Mouse (Mus musculus) kidney, adult 8-10 months (tissue): ENCODE data around the gene Igsf3.

Experiments
- DNase-seq, 2 experiments: peaks; one replicate each; pipeline ENCODE4 v3.0.0; 2022

Gene Igsf3

DNA sequence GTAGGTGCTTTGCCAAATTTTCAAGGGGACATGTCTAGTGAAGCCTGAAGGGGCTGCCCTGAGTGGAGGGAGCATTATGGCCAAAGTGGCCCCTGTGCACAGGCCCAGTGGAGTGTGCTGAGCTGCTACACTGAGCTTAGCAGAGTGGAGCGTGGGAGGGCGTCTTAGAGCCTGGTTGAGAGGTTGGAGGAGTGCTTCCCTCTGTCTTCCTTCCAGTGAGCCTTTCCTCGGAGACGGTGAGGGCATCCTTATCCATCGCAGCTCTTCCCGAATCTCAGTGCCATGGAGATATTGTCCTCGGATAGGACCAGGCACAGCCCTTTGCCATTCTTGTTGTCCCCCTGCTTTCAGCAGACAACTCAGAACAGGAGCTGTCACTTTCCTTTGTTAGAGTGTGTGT lies 84.2 kb downstream of the Igsf3 start:
- DNase-seq: no peak

DNA sequence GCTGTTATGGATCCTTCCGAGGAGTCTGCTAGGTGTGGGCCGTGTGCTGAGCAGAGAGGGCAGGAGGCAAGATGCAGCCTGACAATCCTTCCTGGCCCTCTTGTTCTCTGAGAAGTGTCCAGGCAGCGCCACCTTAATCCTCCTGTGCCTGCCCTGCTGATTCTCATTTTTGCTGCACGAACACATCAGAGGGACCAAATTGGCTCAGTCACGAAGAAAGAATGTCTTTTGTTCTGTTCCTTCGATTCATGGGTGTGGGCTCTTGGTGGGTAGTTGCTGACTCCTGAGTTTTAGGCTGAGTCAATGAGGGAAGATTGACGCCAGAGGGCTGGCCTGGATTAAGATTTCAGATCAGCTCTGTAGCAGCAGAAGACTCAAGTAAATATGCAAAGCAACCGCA lies 84.9 kb downstream of the Igsf3 start:
- no peak for DNase-seq

- peak; percentile 43 to 78 for DNase-seq
Observed at GRCm38 (mm10) chr3:101462294-101462693, 85.4 kb downstream of the Igsf3 start.

DNA sequence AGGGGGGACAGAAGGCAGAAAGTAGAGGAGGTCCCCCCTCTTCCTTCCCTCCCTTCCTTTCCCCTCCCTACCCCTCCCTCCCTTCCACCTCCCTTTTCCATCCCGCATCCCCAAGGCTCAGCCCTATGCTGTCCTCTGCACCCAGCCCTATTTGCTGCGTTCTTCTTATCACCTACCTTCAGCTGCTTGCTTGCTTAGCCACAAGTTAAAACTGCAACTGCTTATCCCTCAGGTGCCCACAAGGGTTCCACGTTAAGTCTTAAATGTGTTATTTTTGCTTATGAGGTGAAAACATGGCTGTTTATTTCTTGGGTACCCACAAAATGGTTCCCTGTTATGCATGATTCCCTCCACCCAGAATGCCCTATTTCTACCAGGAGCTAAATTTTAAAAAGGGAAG lies 86.6 kb downstream of the Igsf3 start:
- DNase-seq: no peak

GRCm38 (mm10) chr3:101469675-101470074 lies 92.8 kb downstream of the Igsf3 start:
- DNase-seq: no peak

DNA sequence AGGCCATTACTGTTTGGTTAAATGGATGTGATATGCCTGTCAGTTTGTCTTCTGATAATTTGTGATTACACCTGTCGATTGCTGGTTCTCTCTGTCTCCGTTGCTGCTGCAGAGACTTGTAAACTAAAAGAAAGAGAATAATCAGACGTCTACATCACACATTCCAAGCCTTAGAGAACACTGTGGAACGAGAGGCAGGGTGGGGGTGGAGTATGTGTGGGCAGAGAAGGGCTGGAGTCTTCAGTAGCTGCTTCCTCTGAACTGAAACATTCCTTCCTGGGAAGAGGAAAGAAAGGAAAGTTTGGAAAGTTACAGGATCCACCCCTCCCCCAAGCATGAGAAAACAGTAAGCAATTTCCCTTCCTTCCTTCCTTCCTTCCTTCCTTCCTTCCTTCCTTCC lies 95.0 kb downstream of the Igsf3 start:
- no peak for DNase-seq

GRCm38 (mm10) chr3:101481951-101482350 lies 105.1 kb downstream of the Igsf3 start:
- DNase-seq: no peak

- no peak for DNase-seq
Observed at GRCm38 (mm10) chr3:101483256-101483983, 106.5 kb downstream of the Igsf3 start.

DNA sequence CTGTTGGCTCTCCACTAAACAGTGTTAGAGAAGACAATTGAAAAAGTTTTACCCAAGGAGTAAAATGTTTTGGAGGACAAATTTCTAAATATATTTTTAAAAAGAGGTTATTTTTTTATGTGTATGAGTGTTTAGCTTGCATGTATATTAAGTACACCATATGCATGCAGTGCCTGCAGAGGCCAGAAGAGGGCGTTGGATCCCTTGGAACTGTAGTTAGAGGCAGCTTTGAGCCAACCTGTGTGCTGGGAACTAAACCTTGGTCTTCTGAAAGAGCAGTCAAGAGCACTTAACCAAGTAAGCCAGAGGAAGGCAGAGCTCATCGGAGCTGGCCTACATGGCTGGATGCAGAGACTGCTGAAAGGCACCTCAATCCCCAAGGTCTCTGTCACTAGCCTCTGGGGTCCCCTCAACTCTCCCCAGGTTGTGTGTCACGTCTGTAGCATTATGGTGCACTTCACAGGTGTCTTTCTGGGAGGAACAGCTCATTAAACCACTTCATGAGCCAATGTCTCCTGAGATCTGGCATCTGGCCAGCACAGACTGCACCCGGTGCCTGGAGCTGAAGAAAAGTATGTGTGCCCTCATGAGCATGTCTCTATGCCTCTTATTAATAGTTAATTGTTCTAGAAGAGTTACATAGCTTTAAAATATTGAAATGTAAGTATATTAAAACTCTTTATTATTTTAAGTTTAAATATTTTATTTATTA lies 109.3 kb downstream of the Igsf3 start:
- peak in 1 of 2 experiments; percentile 48 for DNase-seq

- no peak for DNase-seq
Observed at GRCm38 (mm10) chr3:101487436-101487835, 110.6 kb downstream of the Igsf3 start.

GRCm38 (mm10) chr3:101488204-101488603 lies 111.3 kb downstream of the Igsf3 start:
- no peak for DNase-seq

- DNase-seq: no peak
Observed at GRCm38 (mm10) chr3:101490515-101490914, 113.6 kb downstream of the Igsf3 start.

GRCm38 (mm10) chr3:101492908-101493307 lies 116.0 kb downstream of the Igsf3 start:
- DNase-seq: no peak

GRCm38 (mm10) chr3:101493937-101494459 lies 117.1 kb downstream of the Igsf3 start:
- peak; percentile 89 to 95 for DNase-seq

DNA sequence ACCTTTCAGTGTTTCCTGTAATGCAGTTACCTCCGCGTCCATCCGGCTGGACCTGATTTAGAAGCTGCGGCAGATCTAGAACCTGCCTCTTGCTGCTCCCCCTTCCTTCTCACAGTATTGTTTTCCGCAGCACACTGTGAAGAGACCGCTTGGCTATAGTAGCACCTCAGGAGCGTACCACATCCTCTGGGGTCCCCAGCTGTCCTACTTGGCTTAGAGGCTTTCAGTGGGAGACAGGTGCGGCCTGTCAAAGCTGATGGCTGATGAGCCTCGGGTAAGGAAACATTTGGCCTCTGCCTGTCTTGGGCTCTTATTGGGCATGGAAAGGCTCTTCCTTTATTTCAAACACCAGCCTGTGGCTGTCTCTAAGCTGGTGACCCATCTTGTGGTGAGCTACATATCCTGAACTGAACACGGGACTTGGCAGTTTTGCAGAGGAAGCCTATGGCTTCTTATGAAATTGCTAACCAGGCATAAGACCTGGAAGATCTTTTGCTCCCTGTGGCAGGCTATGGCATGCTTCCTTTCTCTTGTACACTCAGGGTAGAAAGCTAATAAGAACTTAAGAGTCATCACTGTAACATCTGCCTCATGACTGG lies 120.6 kb downstream of the Igsf3 start:
- DNase-seq: no peak

DNA sequence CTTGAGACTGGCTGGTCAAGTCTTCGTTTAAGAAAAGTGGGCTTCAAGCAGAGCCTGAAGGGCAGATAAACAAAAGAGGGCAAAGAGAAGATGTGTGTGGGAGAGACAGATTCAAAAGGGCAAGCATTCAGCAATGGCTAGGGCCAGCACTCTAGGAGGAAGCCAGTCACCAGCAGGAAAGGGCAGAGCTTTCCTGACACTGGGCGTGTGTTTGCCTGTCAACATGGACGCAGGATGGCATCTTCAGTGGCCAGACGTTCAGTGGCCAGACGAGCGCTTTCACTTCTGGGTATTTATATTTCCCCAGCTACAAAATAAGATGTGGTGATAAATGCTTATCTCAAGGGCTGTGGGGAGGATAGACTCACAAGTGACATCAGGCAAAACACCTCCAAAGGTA lies 123.0 kb downstream of the Igsf3 start:
- DNase-seq: no peak

GRCm38 (mm10) chr3:101500393-101501051 lies 123.6 kb downstream of the Igsf3 start:
- DNase-seq: peak; percentile 62 to 72

DNA sequence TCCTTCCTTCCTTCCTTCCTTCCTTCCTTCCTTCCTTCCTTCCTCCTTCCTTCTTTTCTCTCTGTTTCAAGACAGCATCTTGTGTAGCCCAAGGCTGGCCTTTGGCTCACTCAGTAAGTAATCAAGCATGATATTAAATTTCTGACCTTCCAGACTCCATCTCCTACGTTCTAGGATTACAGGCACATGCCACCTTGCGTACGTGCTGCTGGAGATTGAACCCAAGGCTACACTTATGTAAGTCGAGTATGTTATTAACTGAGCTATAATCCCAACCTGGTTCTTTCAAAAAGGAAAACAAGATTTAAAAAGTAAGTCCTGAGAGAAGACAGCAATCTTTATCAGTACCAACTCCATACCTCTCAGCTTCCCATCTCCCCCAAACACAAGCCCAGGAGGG lies 124.7 kb downstream of the Igsf3 start:
- peak; percentile 67 to 82 for DNase-seq

DNA sequence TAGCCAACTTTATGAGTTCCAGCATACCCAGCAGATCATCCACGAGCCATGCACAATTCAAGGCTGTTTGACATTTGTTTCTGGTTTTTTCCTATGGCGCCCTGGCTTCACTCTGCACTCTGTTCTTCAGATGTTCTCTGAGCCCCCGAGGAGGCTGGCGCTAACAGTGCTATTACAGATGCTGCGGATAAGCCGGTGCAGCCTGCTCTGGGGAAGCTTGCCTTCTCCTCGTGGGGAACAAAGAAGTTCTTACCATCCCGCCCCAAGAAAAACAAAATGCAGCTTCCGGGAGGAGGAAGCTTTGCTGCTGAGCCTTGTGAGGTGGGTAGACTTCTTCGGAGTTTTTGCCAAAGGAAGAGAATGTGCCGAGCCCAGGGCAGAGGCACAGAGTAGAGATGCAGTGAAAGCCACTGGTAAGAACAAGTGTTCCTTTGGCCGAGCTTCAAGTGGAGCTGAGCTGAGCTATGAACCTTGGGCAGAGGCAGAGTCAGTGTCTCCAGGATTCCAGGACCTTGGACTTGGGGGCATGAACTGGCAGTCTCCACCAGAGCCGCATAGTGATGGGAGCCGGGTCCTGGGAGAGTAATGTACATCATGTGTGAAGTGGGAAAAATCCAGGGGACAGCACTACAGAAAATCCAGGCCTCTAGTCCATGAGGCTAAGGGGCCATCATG lies 125.3 kb downstream of the Igsf3 start:
- DNase-seq: peak; percentile 85 to 87

DNA sequence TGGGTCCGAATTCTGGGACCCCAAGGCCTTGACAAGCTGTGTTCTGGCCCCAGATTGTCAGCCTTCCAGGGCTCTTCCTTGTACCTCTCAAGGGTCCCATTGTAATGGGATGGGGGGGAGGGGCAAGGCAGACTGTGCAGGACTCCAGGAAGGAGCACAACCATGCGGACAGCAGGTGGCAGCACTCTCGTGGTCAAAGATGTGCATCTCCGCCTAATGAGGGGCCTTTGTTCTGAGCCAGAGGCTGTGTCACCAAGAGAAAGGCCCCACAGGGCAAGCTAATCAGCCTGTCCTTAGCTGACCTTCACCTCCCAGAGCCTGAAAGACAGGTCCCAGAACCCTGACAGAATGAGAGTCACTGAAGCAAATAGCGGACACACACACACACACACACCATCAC lies 129.3 kb downstream of the Igsf3 start:
- DNase-seq: peak; percentile 89 to 93

DNA sequence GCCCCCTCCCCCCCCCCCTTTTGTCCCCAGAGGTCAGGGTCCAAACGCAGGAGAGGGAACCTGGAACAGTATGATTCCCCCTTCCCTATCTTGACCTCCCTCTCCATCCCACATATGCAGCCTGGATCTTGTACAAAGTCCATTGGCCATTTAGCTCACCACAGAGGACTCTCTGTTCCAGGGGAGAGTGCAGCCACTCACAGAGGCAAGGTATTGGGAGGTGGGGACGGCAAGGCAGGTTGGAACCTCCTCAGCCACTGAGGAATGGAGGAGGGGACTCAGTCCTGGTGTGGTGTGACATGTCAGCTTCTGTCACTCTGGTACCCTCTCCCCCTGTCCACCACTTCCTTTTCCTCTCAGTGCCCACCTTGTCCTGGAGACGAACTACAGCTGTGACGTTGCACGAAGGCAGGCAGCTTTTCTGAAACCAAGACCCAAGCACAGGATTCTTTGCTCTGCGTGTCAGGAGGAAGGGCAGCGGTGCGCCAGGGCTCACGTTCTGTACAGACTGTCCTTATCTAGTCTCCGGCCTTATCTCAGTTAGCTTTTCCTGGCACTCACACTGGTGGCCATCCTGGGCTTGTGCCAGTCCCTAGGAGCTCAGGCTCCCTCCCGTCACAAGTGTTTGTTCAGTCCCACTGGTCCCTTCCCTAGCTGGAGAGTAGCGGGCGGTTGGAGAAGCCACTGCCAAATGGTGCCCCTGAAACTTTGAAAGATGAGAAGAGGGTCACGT lies 130.3 kb downstream of the Igsf3 start:
- DNase-seq: peak; percentile 81 to 83

- DNase-seq: peak; percentile 71 to 84
Observed at GRCm38 (mm10) chr3:101507766-101508165, 130.9 kb downstream of the Igsf3 start.
